Comparison of ENCODE assay signal across 1 mouse cellular context in genomic region chr2:177499182-177499581, GRCm38 (mm10). TPM values are rescaled to one million over a fixed set of nuclear protein-coding genes. Genes with fewer than 3 reads are reported as not detected.
"Had no signal": no experiment of that assay in that cellular context is flagged by ENCODE, and none has a peak within 500 bp of the region (broad histone marks: within the 10 kb centered on the region; RNA-seq: fewer than 3 reads in every experiment).

No protein-coding gene starts in this region.

RNA-seq across cellular contexts. Expression of gene Gm14403, which starts 1.2 kb away (rescaled TPM):
- polyA plus RNA-seq: inflammation-experienced regulatory T-cells, adult 6 months had no signal
